Mouse (Mus musculus) hindbrain, postnatal 0 days (tissue): ENCODE data around the gene Pnkp. TPM values are rescaled to one million over a fixed set of nuclear protein-coding genes. Genes with fewer than 3 reads are reported as not detected.
A peak's percentile ranks its signal among the peaks of the same experiment; 100 is the strongest.

ENCODE experiments used
- ATAC-seq: fragments of 200-750 bp; cut with Nextera tagmentation; 2 replicates; pipeline ENCODE4 v1.8.0; 2017; ENCODE audit warnings: mild to moderate bottlenecking, moderate TSS enrichment, moderate library complexity
- DNase-seq: peaks from one replicate; pipeline ENCODE4 v3.0.0-alpha.2; 2015; ENCODE audit warnings: low spot score
- H3K27ac ChIP-seq: fragments of 300-500 bp; sonication (generic); 2 replicates; pipeline ENCODE4 v1.5.1; 2014; ENCODE audit warnings: mild to moderate bottlenecking
- H3K27me3 ChIP-seq: fragments of 300-500 bp; sonication (generic); 2 replicates; pipeline ENCODE4 v1.6.1; 2014; ENCODE audit warnings: low read length, mixed read lengths; ENCODE audit not compliant: insufficient read depth
- H3K36me3 ChIP-seq: fragments of 300-500 bp; sonication (generic); 2 replicates; pipeline ENCODE4 v1.6.1; 2014; ENCODE audit warnings: low read length, mixed read lengths; ENCODE audit not compliant: insufficient read depth
- H3K4me1 ChIP-seq: fragments of 300-500 bp; sonication (generic); 2 replicates; pipeline ENCODE4 v1.6.1; 2014; ENCODE audit warnings: antibody characterized with exemption, low read length, mixed read lengths; ENCODE audit not compliant: insufficient read depth
- H3K4me2 ChIP-seq: fragments of 300-500 bp; sonication (generic); 2 replicates; pipeline ENCODE4 v1.6.1; 2014; ENCODE audit warnings: low read depth, mild to moderate bottlenecking, low read length, moderate library complexity, mixed read lengths
- H3K4me3 ChIP-seq: fragments of 300-500 bp; sonication (generic); 2 replicates; pipeline ENCODE4 v1.5.1; 2014; ENCODE audit warnings: low read length
- H3K9ac ChIP-seq: fragments of 300-500 bp; sonication (generic); replicated peaks from 2 replicates; pipeline ENCODE4 v1.6.1; 2014; ENCODE audit warnings: mild to moderate bottlenecking, low read length, moderate library complexity, mixed read lengths
- H3K9me3 ChIP-seq: fragments of 300-500 bp; sonication (generic); 2 replicates; pipeline ENCODE4 v1.6.1; 2016; ENCODE audit warnings: low read length, mixed read lengths
- CTCF ChIP-seq: IDR thresholded peaks from 2 replicates; pipeline ENCODE4 v1.5.1; 2016; ENCODE audit warnings: antibody characterized with exemption, control low read depth, low read depth
- WGBS: fragments of 180-500 bp; shearing (Covaris S2); extraction: QIAGEN DNeasy Blood & Tissue Kit; methylation state at CpG from one replicate; pipeline ENCODE4 v1.1.7; 2014; 5-methylcytosine and 5-hydroxymethylcytosine counted together
- polyA plus RNA-seq: library from polyadenylated mRNA; unstranded; fragments of >200 nt; fragmentation: Nextera tagmentation; extraction: Ambion mirVana; gene quantifications from 2 replicates; pipeline ENCODE4 v1.2.1, GENCODE M21; 2015
- total RNA-seq: library from RNA; depleted of rRNA; stranded (reverse); fragments of >200 nt; gene quantifications from 2 replicates; pipeline ENCODE4 v1.2.3, GENCODE M21; 2014

The Pnkp gene
- total and polyA plus RNA-seq, 2 experiments from 2014 or later, result 37.5 to 47.1 TPM

DNA sequence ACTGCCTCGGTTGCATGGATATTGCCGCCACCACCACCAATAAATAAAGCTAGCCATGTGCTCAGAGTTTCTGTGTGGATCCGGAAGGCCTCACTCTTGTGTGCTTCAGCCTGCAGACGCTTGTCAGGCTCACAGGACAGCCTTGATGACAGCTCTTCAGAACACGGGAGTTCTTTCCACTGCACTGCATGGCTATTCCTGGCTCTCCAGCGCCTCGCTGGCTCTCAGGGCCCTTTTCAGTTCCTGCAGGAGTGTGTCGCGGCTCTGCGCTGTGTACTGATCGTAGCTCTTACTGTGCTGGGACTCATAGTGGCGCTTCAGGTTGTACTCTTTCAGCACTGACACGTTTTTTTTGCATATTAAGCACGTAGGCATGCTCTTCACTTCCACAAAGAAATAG lies 20.9 kb downstream of the Pnkp start:
- H3K4me3 ChIP-seq, result no peak overlapping the region
- H3K36me3 ChIP-seq, result peaks cover 63% of the 10 kb centered on the region
- no peaks in the 10 kb centered on the region for H3K9me3 ChIP-seq
- 84% methylated on average over 14 of the region's 14 CpGs for WGBS
- H3K9ac ChIP-seq, result no peak overlapping the region
- ATAC-seq (no peak), DNase-seq (no peak)
- no peak for TF ChIP-seq CTCF
- no peaks in the 10 kb centered on the region for H3K27me3 ChIP-seq
- no peak overlapping the region for H3K27ac ChIP-seq
- no peak overlapping the region for H3K4me2 ChIP-seq
- H3K4me1 ChIP-seq, result no peaks in the 10 kb centered on the region

DNA sequence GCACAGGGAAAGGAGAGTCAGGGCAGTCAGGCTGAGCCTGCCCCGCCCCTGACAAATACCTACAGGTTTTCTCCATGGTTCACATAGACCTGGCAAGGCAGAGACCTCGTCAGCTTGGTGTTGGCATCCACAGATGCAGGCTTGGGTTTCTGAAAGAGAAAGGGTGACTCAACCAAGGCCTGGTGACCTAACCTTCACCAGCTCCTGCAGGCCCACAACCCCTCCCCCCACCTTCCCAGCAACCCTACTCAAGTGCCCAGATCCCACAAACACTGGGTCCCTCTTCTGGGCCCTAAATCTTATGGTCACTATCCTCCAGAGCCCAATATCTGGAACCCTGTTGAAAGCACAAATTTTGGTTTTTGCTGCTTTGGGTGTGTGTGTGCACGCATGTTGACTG lies 26.1 kb downstream of the Pnkp start:
- DNase-seq, result no peak
- Histone ChIP-seq H3K9me3 (no peaks in the 10 kb centered on the region), H3K27me3 (no peaks in the 10 kb centered on the region), H3K4me2 (no peak overlapping the region), H3K27ac (no peak overlapping the region), H3K4me3 (no peak overlapping the region), H3K9ac (no peak overlapping the region), H3K36me3 (peaks cover 65% of the 10 kb centered on the region), H3K4me1 (no peaks in the 10 kb centered on the region)
- no peak for TF ChIP-seq CTCF
- no peak for ATAC-seq
- WGBS, result 97% methylated on average over 3 of the region's 3 CpGs

DNA sequence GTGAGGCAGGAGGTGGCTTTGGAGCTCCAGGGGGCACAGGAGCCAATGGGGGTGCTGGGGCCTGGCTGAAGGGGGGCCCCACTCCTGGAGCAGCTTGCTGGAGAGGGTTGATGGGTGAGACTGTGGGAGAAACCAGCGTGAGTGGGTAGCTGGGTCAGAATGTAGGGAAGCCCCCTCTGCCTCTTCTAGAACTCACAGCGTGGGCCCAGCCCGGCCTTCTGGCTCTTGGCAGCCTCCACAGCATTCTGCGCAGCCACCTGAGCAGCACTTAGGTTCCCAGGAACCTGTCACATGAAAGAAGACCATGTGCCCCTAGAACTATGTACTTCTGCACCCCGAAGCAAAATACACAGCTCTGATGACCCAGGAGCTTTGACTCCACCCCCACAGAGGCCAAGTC lies 27.7 kb downstream of the Pnkp start:
- no peak overlapping the region for H3K9ac ChIP-seq
- H3K9me3 ChIP-seq, result no peaks in the 10 kb centered on the region
- no peak overlapping the region for H3K27ac ChIP-seq
- H3K4me3 ChIP-seq, result no peak overlapping the region
- H3K36me3 ChIP-seq, result peaks cover 52% of the 10 kb centered on the region
- H3K4me1 ChIP-seq, result no peaks in the 10 kb centered on the region
- 92% methylated on average over 5 of the region's 5 CpGs for WGBS
- H3K4me2 ChIP-seq, result no peak overlapping the region
- no peaks in the 10 kb centered on the region for H3K27me3 ChIP-seq
- TF ChIP-seq CTCF, result no peak
- ATAC-seq (no peak), DNase-seq (no peak)

DNA sequence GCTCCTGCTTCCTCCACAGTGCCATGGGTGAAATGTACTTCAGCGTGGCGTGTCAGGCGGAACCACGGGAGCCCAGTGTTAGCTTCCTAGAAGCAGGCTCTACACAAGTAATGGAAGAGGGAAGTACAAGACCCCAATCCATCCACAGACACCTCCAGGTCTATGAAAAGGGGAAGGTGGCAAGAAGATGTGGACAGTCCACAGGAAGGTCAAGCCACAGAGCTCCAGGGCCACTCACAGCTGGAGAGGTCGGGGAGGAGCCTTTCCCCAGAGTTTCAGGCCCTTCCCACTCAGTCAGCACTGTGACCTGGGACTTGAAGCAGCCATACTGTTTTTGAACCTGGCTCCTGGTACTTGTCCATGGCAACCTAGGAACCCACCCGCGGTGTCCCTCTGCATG lies 30.0 kb downstream of the Pnkp start:
- H3K9me3 ChIP-seq, result no peaks in the 10 kb centered on the region
- H3K9ac ChIP-seq, result no peak overlapping the region
- ATAC-seq, result no peak
- 88% methylated on average over 7 of the region's 7 CpGs for WGBS
- H3K36me3 ChIP-seq, result peaks cover 29% of the 10 kb centered on the region
- no peak for DNase-seq
- no peaks in the 10 kb centered on the region for H3K27me3 ChIP-seq
- TF ChIP-seq CTCF, result no peak
- H3K4me1 ChIP-seq, result peaks cover 13% of the 10 kb centered on the region
- no peak overlapping the region for H3K4me2 ChIP-seq
- H3K27ac ChIP-seq, result no peak overlapping the region
- H3K4me3 ChIP-seq, result no peak overlapping the region

DNA sequence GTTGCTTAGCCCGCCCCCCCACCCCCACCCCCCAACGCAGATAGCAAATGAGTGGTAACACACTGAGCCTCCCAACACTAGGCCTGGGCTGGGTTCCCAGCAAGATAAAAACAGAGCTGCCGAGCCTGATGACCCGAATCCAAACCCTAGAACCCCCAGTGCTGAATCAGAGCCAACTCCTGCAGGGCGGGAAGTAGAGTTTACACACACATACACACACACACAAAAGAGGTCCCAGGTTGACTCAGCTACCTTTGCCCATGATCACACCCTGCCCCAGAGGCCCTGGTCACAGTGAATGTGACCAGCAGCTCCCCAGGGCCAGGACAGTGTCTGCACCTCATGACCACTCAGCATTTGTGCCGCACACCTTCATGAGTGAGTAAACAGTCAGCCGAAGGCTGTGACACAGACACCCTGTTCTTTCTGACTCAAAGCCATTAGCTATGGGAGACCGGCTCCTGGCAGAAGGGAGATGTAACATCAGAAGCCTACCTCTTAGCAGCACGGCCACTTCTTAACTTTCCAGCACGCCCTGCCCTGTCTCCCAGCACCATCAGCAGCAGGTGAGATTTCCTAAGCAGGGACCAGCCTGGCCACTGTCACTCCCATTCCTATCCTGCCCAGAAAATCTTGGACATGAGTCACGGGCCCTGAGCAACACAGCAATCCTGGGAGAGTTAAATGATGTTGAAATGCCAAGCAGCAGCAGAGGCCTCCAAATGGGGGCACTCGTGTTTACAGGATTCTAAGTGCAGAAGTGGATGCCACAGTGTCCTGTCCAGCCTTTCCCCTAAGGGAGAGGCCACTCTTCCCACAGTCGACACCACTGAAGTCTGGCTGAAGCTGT lies 31.5 kb downstream of the Pnkp start:
- H3K36me3 ChIP-seq, result peaks cover 14% of the 10 kb centered on the region
- no peak for DNase-seq
- H3K4me2 ChIP-seq, result no peak overlapping the region
- H3K4me3 ChIP-seq, result no peak overlapping the region
- ATAC-seq, result no peak
- peak overlapping the region; percentile 54; the same call in 1 of the 2 replicates for H3K27ac ChIP-seq
- TF ChIP-seq CTCF, result no peak
- H3K9me3 ChIP-seq, result no peaks in the 10 kb centered on the region
- no peak overlapping the region for H3K9ac ChIP-seq
- 50% methylated on average over 13 of the region's 13 CpGs for WGBS
- H3K4me1 ChIP-seq, result peaks cover 18% of the 10 kb centered on the region
- H3K27me3 ChIP-seq, result no peaks in the 10 kb centered on the region

DNA sequence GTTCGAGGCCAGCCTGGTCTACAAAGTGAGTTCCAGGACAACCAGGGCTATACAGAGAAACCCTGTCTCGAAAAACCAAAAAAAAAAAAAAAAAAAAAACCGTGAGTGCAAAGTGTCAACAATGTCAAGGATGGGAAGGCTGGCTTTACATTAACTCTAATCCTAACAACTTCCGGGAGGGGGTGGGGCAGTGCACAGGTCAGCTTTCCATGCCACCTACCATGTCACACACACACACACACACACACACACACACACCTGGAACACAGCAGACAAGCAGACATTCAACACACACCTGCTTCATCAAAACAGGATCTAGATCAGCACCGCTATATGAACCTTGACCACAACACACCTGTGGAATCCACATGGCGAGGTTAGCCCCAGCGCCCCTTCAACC lies 33.2 kb downstream of the Pnkp start:
- Histone ChIP-seq H3K9ac (no peak overlapping the region; the same call in 1 of the 2 replicates), H3K4me1 (peaks cover 24% of the 10 kb centered on the region), H3K4me3 (no peak overlapping the region), H3K4me2 (peak overlapping the region; percentile 93), H3K36me3 (0 out of 2 replicates have a peak, but pooled peaks cover 3% of the 10 kb centered on the region), H3K27me3 (no peaks in the 10 kb centered on the region), H3K9me3 (no peaks in the 10 kb centered on the region), H3K27ac (0 out of 2 replicates have a peak overlapping the region, but pooled peaks have one; percentile 3)
- no peak for TF ChIP-seq CTCF
- DNase-seq (no peak), ATAC-seq (no peak)
- WGBS, result 87% methylated on average over 6 of the region's 7 CpGs

DNA sequence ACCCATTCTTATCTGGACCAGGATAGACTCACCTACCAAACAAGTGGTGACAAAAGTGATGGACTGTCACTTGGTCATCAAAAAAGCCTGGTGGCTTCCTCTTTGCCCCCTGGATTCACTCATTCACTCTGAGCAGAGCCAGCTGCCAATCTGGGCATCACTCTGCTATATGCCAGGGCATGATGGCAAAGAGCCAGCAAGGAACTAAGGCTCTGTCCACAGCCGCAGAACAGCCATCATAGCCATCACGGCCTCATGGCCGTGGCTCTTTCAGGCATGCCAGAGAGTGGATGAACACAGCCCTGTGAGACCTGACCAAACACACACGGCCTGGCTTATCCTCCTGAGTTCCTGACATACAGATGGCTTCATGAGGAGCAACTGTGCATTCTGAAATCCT lies 33.8 kb downstream of the Pnkp start:
- Histone ChIP-seq H3K4me1 (peaks cover 26% of the 10 kb centered on the region), H3K36me3 (0 out of 2 replicates have a peak, but pooled peaks cover 3% of the 10 kb centered on the region), H3K9me3 (no peaks in the 10 kb centered on the region), H3K27me3 (no peaks in the 10 kb centered on the region), H3K9ac (peak overlapping the region; percentile 83; the same call in 1 of the 2 replicates), H3K27ac (0 out of 2 replicates have a peak overlapping the region, but pooled peaks have one; percentile 3), H3K4me2 (peak overlapping the region; percentile 93), H3K4me3 (peak overlapping the region; percentile 73)
- 44% methylated on average over 4 of the region's 4 CpGs for WGBS
- DNase-seq (peak; percentile 58), ATAC-seq (no peak)
- no peak for TF ChIP-seq CTCF
